11 mouse cellular contexts compared by ENCODE assay signal in genomic region chr13:3708896-3709631, GRCm38 (mm10).
DNase-seq lines count a peak whose midpoint lies in the region; ATAC-seq lines count a peak whose summit lies in the region.
"Had no signal": no experiment of that assay in that cellular context is flagged by ENCODE, and none has a peak within 500 bp of the region (broad histone marks: within the 10 kb centered on the region; RNA-seq: fewer than 3 reads in every experiment).

No protein-coding gene starts in this region.

- no peaks in the 10 kb centered on the region for H3K36me3 ChIP-seq in kidney, embryonic 15.5 days
- no peaks in the 10 kb centered on the region for H3K36me3 ChIP-seq in embryonic facial prominence, embryonic 11.5 days (replicated peaks; ENCODE audit: control insufficient read depth, insufficient read depth, low read depth, low read length)
- H3K36me3 ChIP-seq in hindbrain, embryonic 12.5 days = no peaks in the 10 kb centered on the region
- H3K36me3 ChIP-seq in neural tube, embryonic 11.5 days (ENCODE audit: control insufficient read depth, insufficient read depth, low read length) = no peaks in the 10 kb centered on the region
- H3K36me3 ChIP-seq: liver, embryonic 13.5 days had no signal

- ATAC-seq in kidney, embryonic 15.5 days (replicated peaks; ENCODE audit: low FRiP score) = peak; percentile 54
- ATAC-seq in embryonic facial prominence, embryonic 11.5 days (replicated peaks; ENCODE audit: insufficient number of reproducible peaks, low FRiP score, low TSS enrichment, low read depth) = peak; percentile 87
- ATAC-seq in hindbrain, embryonic 12.5 days (ENCODE audit: low FRiP score) = no peak
- peak; percentile 26; the same call in 1 of the 2 replicates for ATAC-seq in neural tube, embryonic 11.5 days (ENCODE audit: insufficient read depth, low FRiP score, low TSS enrichment)

- H3K9ac ChIP-seq in kidney, embryonic 15.5 days = no peak overlapping the region
- no peak overlapping the region for H3K9ac ChIP-seq in embryonic facial prominence, embryonic 11.5 days (replicated peaks; ENCODE audit: low read length)
- H3K9ac ChIP-seq in hindbrain, embryonic 12.5 days = no peak overlapping the region
- H3K9ac ChIP-seq in neural tube, embryonic 11.5 days (ENCODE audit: low read length) = no peak overlapping the region
- H3K9ac ChIP-seq: liver, embryonic 13.5 days had no signal

- DNase-seq in kidney, postnatal 25 days = no peak
- DNase-seq in embryonic facial prominence, embryonic 11.5 days (ENCODE audit: low spot score) = peak; percentile 95
- DNase-seq in neural tube, embryonic 11.5 days (ENCODE audit: low spot score) = peak; percentile 59
- no peak for DNase-seq in ovary, postnatal 10 days (ENCODE audit: low spot score)
- DNase-seq in layer of hippocampus, adult 18-20 months (ENCODE audit: low spot score in 2 of 2) = no peak
- DNase-seq in urinary bladder, postnatal 14 days (ENCODE audit: low spot score) = no peak
- DNase-seq: cerebellum, adult 9-11 months; liver, embryonic 13.5 days had no signal

- no peak overlapping the region for H3K4me3 ChIP-seq in kidney, embryonic 15.5 days (replicated peaks)
- H3K4me3 ChIP-seq in embryonic facial prominence, embryonic 11.5 days (ENCODE audit: low read depth, low read length) = no peak overlapping the region
- H3K4me3 ChIP-seq in hindbrain, embryonic 12.5 days = no peak overlapping the region
- H3K4me3 ChIP-seq in neural tube, embryonic 11.5 days (ENCODE audit: low read depth, low read length) = no peak overlapping the region
- H3K4me3 ChIP-seq: liver, embryonic 13.5 days had no signal

- H3K4me2 ChIP-seq in kidney, embryonic 15.5 days = peak overlapping the region; percentile 42
- H3K4me2 ChIP-seq in embryonic facial prominence, embryonic 11.5 days (ENCODE audit: low read depth, low read length) = peak overlapping the region; percentile 20; the same call in 1 of the 2 replicates
- peak overlapping the region; percentile 23; the same call in 1 of the 2 replicates for H3K4me2 ChIP-seq in hindbrain, embryonic 12.5 days (replicated peaks)
- no peak overlapping the region for H3K4me2 ChIP-seq in neural tube, embryonic 11.5 days (ENCODE audit: low read depth)
- H3K4me2 ChIP-seq: liver, embryonic 13.5 days had no signal

- 21% methylated on average over 14 of the region's 14 CpGs for WGBS in kidney, embryonic 15.5 days
- 22% methylated on average over 14 of the region's 14 CpGs for WGBS in embryonic facial prominence, embryonic 11.5 days
- 54% methylated on average over 14 of the region's 14 CpGs for WGBS in hindbrain, embryonic 12.5 days
- WGBS in neural tube, embryonic 11.5 days = 36% methylated on average over 14 of the region's 14 CpGs

- no peaks in the 10 kb centered on the region for H3K27me3 ChIP-seq in kidney, embryonic 15.5 days
- H3K27me3 ChIP-seq in embryonic facial prominence, embryonic 11.5 days (ENCODE audit: control insufficient read depth, insufficient read depth, low read length) = no peaks in the 10 kb centered on the region
- H3K27me3 ChIP-seq in hindbrain, embryonic 12.5 days = peaks cover 6% of the 10 kb centered on the region; the same call in 1 of the 2 replicates
- H3K27me3 ChIP-seq in neural tube, embryonic 11.5 days (ENCODE audit: control insufficient read depth, insufficient read depth, low read length) = no peaks in the 10 kb centered on the region
- H3K27me3 ChIP-seq: CH12.LX; liver, embryonic 13.5 days had no signal

- peak overlapping the region; percentile 34; the same call in 1 of the 2 replicates for H3K27ac ChIP-seq in kidney, embryonic 15.5 days
- peak overlapping the region; percentile 70 for H3K27ac ChIP-seq in embryonic facial prominence, embryonic 11.5 days (replicated peaks; ENCODE audit: low read depth, low read length)
- H3K27ac ChIP-seq in hindbrain, embryonic 12.5 days = peak overlapping the region; percentile 26; the same call in 1 of the 2 replicates
- 0 out of 2 replicates have a peak overlapping the region, but pooled peaks have one; percentile 3 for H3K27ac ChIP-seq in neural tube, embryonic 11.5 days (ENCODE audit: low read depth, low read length)
- H3K27ac ChIP-seq: liver, embryonic 13.5 days had no signal

- no peaks in the 10 kb centered on the region for H3K9me3 ChIP-seq in kidney, embryonic 15.5 days (replicated peaks)
- no peaks in the 10 kb centered on the region for H3K9me3 ChIP-seq in embryonic facial prominence, embryonic 11.5 days (replicated peaks; ENCODE audit: control insufficient read depth, low read length)
- H3K9me3 ChIP-seq in hindbrain, embryonic 12.5 days (replicated peaks) = no peaks in the 10 kb centered on the region
- H3K9me3 ChIP-seq in neural tube, embryonic 11.5 days (ENCODE audit: control insufficient read depth, low read length) = no peaks in the 10 kb centered on the region
- H3K9me3 ChIP-seq: liver, embryonic 13.5 days had no signal

- H3K4me1 ChIP-seq in kidney, embryonic 15.5 days = peaks cover 17% of the 10 kb centered on the region
- 0 out of 2 replicates have a peak, but pooled peaks cover 2% of the 10 kb centered on the region for H3K4me1 ChIP-seq in embryonic facial prominence, embryonic 11.5 days (ENCODE audit: control insufficient read depth, insufficient read depth, low read length)
- H3K4me1 ChIP-seq in hindbrain, embryonic 12.5 days = peaks cover 14% of the 10 kb centered on the region
- H3K4me1 ChIP-seq in neural tube, embryonic 11.5 days (ENCODE audit: control insufficient read depth, insufficient read depth, low read length) = peaks cover 11% of the 10 kb centered on the region
- H3K4me1 ChIP-seq: liver, embryonic 13.5 days had no signal

Comparison
In these comparisons a context has a peak if more than half of its experiments do, and no peak if none do; other contexts are left out.
1. H3K27ac ChIP-seq: peak in every context shown above with its lines; median percentile 70 in embryonic facial prominence, embryonic 11.5 days; 34 in kidney, embryonic 15.5 days; 26 in hindbrain, embryonic 12.5 days; 3 in neural tube, embryonic 11.5 days.
2. DNase-seq: peak in embryonic facial prominence, embryonic 11.5 days (single experiment) and neural tube, embryonic 11.5 days (single experiment); none in kidney, postnatal 25 days (0 of 2), ovary, postnatal 10 days (single experiment), layer of hippocampus, adult 18-20 months (0 of 2) and urinary bladder, postnatal 14 days (single experiment).